ENCODE assay signal across 8 mouse cellular contexts in the genomic region with DNA sequence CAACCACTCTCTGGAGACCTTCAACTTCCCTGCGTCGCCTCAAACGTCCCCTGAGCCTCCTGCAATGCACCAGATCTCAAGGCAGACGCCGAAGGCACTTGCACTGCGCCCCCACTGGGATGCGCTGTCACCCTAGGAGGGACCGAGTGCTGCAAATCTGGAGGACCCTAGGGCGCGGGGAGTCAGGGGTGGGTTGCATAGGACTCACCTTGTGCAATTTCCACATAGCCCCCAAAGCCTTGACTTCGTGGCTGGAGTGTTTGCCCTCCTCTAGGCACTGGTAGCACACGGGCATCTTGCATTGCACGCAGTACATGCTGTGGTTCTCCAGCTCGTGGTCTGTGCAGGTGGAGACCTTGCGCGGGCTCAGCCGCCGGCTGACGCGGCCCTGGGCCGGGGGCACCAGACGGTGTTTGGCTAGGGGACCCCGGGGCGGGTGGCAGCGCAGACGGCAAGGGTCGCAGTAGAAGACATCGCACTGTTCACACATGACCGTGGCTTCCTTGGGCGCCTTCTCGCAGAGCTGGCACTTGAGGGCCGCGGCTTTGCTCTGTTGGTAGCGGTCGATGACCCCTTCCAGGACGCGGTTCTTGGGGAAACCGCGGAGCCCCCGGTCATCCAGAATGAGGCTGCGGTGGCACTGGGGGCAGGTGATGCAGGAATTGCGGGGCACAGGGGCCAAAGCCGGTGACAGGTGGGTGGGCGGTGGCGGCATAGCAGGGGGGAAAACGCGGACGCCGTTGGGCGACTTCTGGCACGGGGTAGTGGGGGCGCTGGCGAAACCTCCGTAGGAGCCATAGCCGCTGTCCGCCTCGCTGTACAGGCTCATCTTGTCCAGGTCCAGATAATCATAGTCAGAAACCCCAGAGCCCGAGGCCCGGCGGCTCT. TPM values are rescaled to one million over a fixed set of nuclear protein-coding genes. Genes with fewer than 3 reads are reported as not detected.
A peak's percentile ranks its signal among the peaks of the same experiment; 100 is the strongest.
DNase-seq lines count a peak whose midpoint lies in the region; ATAC-seq and TF ChIP-seq lines count a peak whose summit lies in the region.

No protein-coding gene starts in this region.

- no peaks in the 10 kb centered on the region for H3K9me3 ChIP-seq in forebrain, embryonic 12.5 days
- H3K9me3 ChIP-seq in hindbrain, postnatal 0 days (ENCODE audit: low read length), result no peaks in the 10 kb centered on the region
- H3K9me3 ChIP-seq in limb, embryonic 11.5 days (ENCODE audit: control insufficient read depth, low read length), result no peaks in the 10 kb centered on the region
- no peaks in the 10 kb centered on the region for H3K9me3 ChIP-seq in neural tube, embryonic 12.5 days

- TF ChIP-seq CTCF in kidney, adult 2 months (conservative IDR thresholded peaks at IDR 0.05; ENCODE audit: insufficient read depth, insufficient read length, low read depth, low read length), result no peak; the same call in 1 of the 2 replicates
- TF ChIP-seq CTCF in hindbrain, postnatal 0 days (IDR thresholded peaks at IDR 0.05; ENCODE audit: low read depth), result peak; percentile 84

- no peaks in the 10 kb centered on the region for H3K36me3 ChIP-seq in kidney, adult 2 months (ENCODE audit: control insufficient read depth, insufficient read depth, low read length)
- H3K36me3 ChIP-seq in forebrain, embryonic 12.5 days (replicated peaks), result no peaks in the 10 kb centered on the region
- H3K36me3 ChIP-seq in hindbrain, postnatal 0 days (ENCODE audit: insufficient read depth, low read length), result no peaks in the 10 kb centered on the region
- H3K36me3 ChIP-seq in limb, embryonic 11.5 days (ENCODE audit: control insufficient read depth, insufficient read depth, low read length), result no peaks in the 10 kb centered on the region
- H3K36me3 ChIP-seq in neural tube, embryonic 12.5 days, result no peaks in the 10 kb centered on the region

- no peaks in the 10 kb centered on the region for H3K4me1 ChIP-seq in kidney, adult 2 months (ENCODE audit: control insufficient read depth, insufficient read depth, low read length)
- no peaks in the 10 kb centered on the region; the same call in 1 of the 2 replicates for H3K4me1 ChIP-seq in brown adipose tissue, adult 24 weeks (ENCODE audit: control insufficient read depth, insufficient read depth, insufficient read length, low read length)
- peaks cover 31% of the 10 kb centered on the region for H3K4me1 ChIP-seq in forebrain, embryonic 12.5 days
- peaks cover 4% of the 10 kb centered on the region; the same call in 1 of the 2 replicates for H3K4me1 ChIP-seq in hindbrain, postnatal 0 days (ENCODE audit: insufficient read depth, low read length)
- peaks cover 14% of the 10 kb centered on the region for H3K4me1 ChIP-seq in limb, embryonic 11.5 days (ENCODE audit: control insufficient read depth, insufficient read depth, low read length)
- H3K4me1 ChIP-seq in neural tube, embryonic 12.5 days, result peaks cover 18% of the 10 kb centered on the region; the same call in 1 of the 2 replicates

- TF ChIP-seq POLR2A in kidney, adult 2 months (IDR thresholded peaks at IDR 0.05; ENCODE audit: low read depth, low read length), result no peak

- ATAC-seq in forebrain, embryonic 12.5 days (ENCODE audit: low FRiP score), result peak; percentile 42
- ATAC-seq in hindbrain, postnatal 0 days, result peak; percentile 61
- peak; percentile 14; the same call in 1 of the 2 replicates for ATAC-seq in limb, embryonic 11.5 days (ENCODE audit: insufficient number of reproducible peaks, low FRiP score, low TSS enrichment, low read depth)
- peak; percentile 64 for ATAC-seq in neural tube, embryonic 12.5 days (ENCODE audit: low FRiP score, low read depth)
- no peak for ATAC-seq in monocyte, adult 5-6 weeks (replicated peaks; ENCODE audit: insufficient number of reproducible peaks, low FRiP score, low TSS enrichment, poor library complexity, severe bottlenecking)

- 2% methylated on average over 60 of the region's 60 CpGs for WGBS in kidney, adult 2 months
- under 1% methylated on average over 60 of the region's 60 CpGs for WGBS in forebrain, embryonic 12.5 days
- under 1% methylated on average over 60 of the region's 60 CpGs for WGBS in hindbrain, postnatal 0 days
- WGBS in limb, embryonic 11.5 days, result under 1% methylated on average over 60 of the region's 60 CpGs
- under 1% methylated on average over 60 of the region's 60 CpGs for WGBS in neural tube, embryonic 12.5 days

- no peak for DNase-seq in kidney, adult 2 months
- no peak for DNase-seq in kidney, adult 9 months
- DNase-seq in hindbrain, postnatal 0 days (ENCODE audit: low spot score), result peak; percentile 88
- DNase-seq in limb, embryonic 11.5 days (ENCODE audit: low spot score), result peak; percentile 50

- no peak overlapping the region for H3K27ac ChIP-seq in kidney, adult 2 months (ENCODE audit: insufficient read depth, low read depth, low read length)
- H3K27ac ChIP-seq in brown adipose tissue, adult 24 weeks (replicated peaks; ENCODE audit: low read depth, low read length), result no peak overlapping the region
- peak overlapping the region; percentile 95 for H3K27ac ChIP-seq in forebrain, embryonic 12.5 days
- H3K27ac ChIP-seq in hindbrain, postnatal 0 days, result peak overlapping the region; percentile 90
- H3K27ac ChIP-seq in limb, embryonic 11.5 days (replicated peaks; ENCODE audit: low read depth, low read length), result no peak overlapping the region
- peak overlapping the region; percentile 83; the same call in 1 of the 2 replicates for H3K27ac ChIP-seq in neural tube, embryonic 12.5 days

- peak overlapping the region; percentile 99 for H3K4me2 ChIP-seq in forebrain, embryonic 12.5 days
- H3K4me2 ChIP-seq in hindbrain, postnatal 0 days (ENCODE audit: low read depth, low read length), result peak overlapping the region; percentile 76
- H3K4me2 ChIP-seq in limb, embryonic 11.5 days (ENCODE audit: low read depth, severe bottlenecking), result peak overlapping the region; percentile 95
- H3K4me2 ChIP-seq in neural tube, embryonic 12.5 days (replicated peaks), result peak overlapping the region; percentile 91

- H3K27me3 ChIP-seq in kidney, adult 2 months (replicated peaks; ENCODE audit: control insufficient read depth, insufficient read depth, low read length), result no peaks in the 10 kb centered on the region; the same call in none of the 2 replicates
- peaks cover 20% of the 10 kb centered on the region; the same call in 1 of the 2 replicates for H3K27me3 ChIP-seq in forebrain, embryonic 12.5 days
- no peaks in the 10 kb centered on the region for H3K27me3 ChIP-seq in hindbrain, postnatal 0 days (ENCODE audit: insufficient read depth, low read length)
- peaks cover 19% of the 10 kb centered on the region for H3K27me3 ChIP-seq in limb, embryonic 11.5 days (ENCODE audit: control insufficient read depth, insufficient read depth, low read length)
- H3K27me3 ChIP-seq in neural tube, embryonic 12.5 days (replicated peaks), result no peaks in the 10 kb centered on the region

- peak overlapping the region; percentile 71 for H3K9ac ChIP-seq in forebrain, embryonic 12.5 days
- H3K9ac ChIP-seq in hindbrain, postnatal 0 days (replicated peaks; ENCODE audit: low read length), result peak overlapping the region; percentile 88
- H3K9ac ChIP-seq in limb, embryonic 11.5 days (ENCODE audit: low read length), result no peak overlapping the region
- H3K9ac ChIP-seq in neural tube, embryonic 12.5 days, result peak overlapping the region; percentile 77

- H3K4me3 ChIP-seq in kidney, adult 2 months (ENCODE audit: insufficient read depth, low read depth, low read length), result 0 out of 2 replicates have a peak overlapping the region, but pooled peaks have one; percentile 49
- peak overlapping the region; percentile 55 for H3K4me3 ChIP-seq in brown adipose tissue, adult 24 weeks (ENCODE audit: insufficient read depth, low read depth, low read length)
- peak overlapping the region; percentile 68 for H3K4me3 ChIP-seq in forebrain, embryonic 12.5 days (replicated peaks)
- peak overlapping the region; percentile 68 for H3K4me3 ChIP-seq in hindbrain, postnatal 0 days (ENCODE audit: low read length)
- H3K4me3 ChIP-seq in limb, embryonic 11.5 days (ENCODE audit: low read depth, low read length), result peak overlapping the region; percentile 54
- peak overlapping the region; percentile 72 for H3K4me3 ChIP-seq in neural tube, embryonic 12.5 days

RNA-seq across cellular contexts. Expression of a gene that starts 1.0 kb away (rescaled TPM):
- polyA plus RNA-seq in kidney, adult 2 months (2012; rRNA removed), result 0.15 and 0.19 TPM in 2 replicates
- polyA plus RNA-seq in brown adipose tissue, adult 24 weeks (2012; ENCODE audit: insufficient read depth, insufficient read length, missing spikeins), result not detected in 2 replicates
- polyA plus RNA-seq in forebrain, embryonic 12.5 days (2016; fragmentation: Nextera tagmentation; extraction: Ambion mirVana), result 17.5 and 18.1 TPM in 2 replicates
- total RNA-seq in hindbrain, postnatal 0 days (2014; rRNA removed), result 214 and 239 TPM in 2 replicates
- polyA plus RNA-seq in hindbrain, postnatal 0 days (2015; fragmentation: Nextera tagmentation; extraction: Ambion mirVana), result 102 and 105 TPM in 2 replicates
- polyA plus RNA-seq in limb, embryonic 11.5 days (2014; fragmentation: Nextera tagmentation; extraction: Ambion mirVana), result 0.14 and 0.40 TPM in 2 replicates
- polyA plus RNA-seq in neural tube, embryonic 12.5 days (2016; fragmentation: Nextera tagmentation; extraction: Ambion mirVana), result 33.4 and 38.7 TPM in 2 replicates
- 0.43 to 0.49 TPM in 2 of 3 replicates, not detected in the other for total RNA-seq in monocyte, adult 5-6 weeks (2017)

Comparison
In these comparisons a context has a peak if more than half of its experiments do, and no peak if none do; other contexts are left out.
1. DNase-seq: peak in hindbrain, postnatal 0 days (single experiment) and limb, embryonic 11.5 days (single experiment); none in kidney, adult 2 months (single experiment) and kidney, adult 9 months (single experiment).
2. H3K27ac ChIP-seq: peak in forebrain, embryonic 12.5 days (single experiment), hindbrain, postnatal 0 days (single experiment) and neural tube, embryonic 12.5 days (single experiment); none in kidney, adult 2 months (single experiment), brown adipose tissue, adult 24 weeks (single experiment) and limb, embryonic 11.5 days (single experiment).
3. RNA of a gene that starts 1.0 kb away (polyA plus RNA-seq): 102 to 105 TPM in hindbrain, postnatal 0 days, 33.4 to 38.7 TPM in neural tube, embryonic 12.5 days and 17.5 to 18.1 TPM in forebrain, embryonic 12.5 days; 0.14 to 0.40 TPM in limb, embryonic 11.5 days, 0.15 to 0.19 TPM in kidney, adult 2 months and not detected in brown adipose tissue, adult 24 weeks; every median in the first group is over 10 times any median in the second.
4. Peak in every context shown above with its lines, with median percentiles within 50 percentile points of each other: H3K4me3 ChIP-seq and H3K4me2 ChIP-seq.